Mouse (Mus musculus) lung, postnatal 0 days (tissue): ENCODE results near the gene Kcnj11. TPM values are rescaled to one million over a fixed set of nuclear protein-coding genes. Genes with fewer than 3 reads are reported as not detected.

ENCODE experiments used
- ATAC-seq: fragments of 200-750 bp; cut with Nextera tagmentation; 2 replicates; pipeline ENCODE4 v1.8.0; 2017; ENCODE audit warnings: moderate library complexity
- DNase-seq: peaks from one replicate; pipeline ENCODE4 v3.0.0-alpha.2; 2016; ENCODE audit warnings: low spot score
- H3K27ac ChIP-seq: fragments of 300-500 bp; sonication (generic); 2 replicates; pipeline ENCODE4 v1.5.1; 2014; ENCODE audit warnings: antibody characterized with exemption, mild to moderate bottlenecking, low read length, mixed read lengths
- H3K27me3 ChIP-seq: fragments of 300-500 bp; sonication (generic); replicated peaks from 2 replicates; pipeline ENCODE4 v1.6.1; 2014; ENCODE audit warnings: low read length, mixed read lengths; ENCODE audit not compliant: insufficient read depth
- H3K36me3 ChIP-seq: fragments of 300-500 bp; sonication (generic); 2 replicates; pipeline ENCODE4 v1.6.1; 2014; ENCODE audit warnings: low read length, mixed read lengths; ENCODE audit not compliant: insufficient read depth
- H3K4me1 ChIP-seq: fragments of 300-500 bp; sonication (generic); 2 replicates; pipeline ENCODE4 v1.6.1; 2014; ENCODE audit warnings: antibody characterized with exemption, low read depth, low read length, mixed read lengths; ENCODE audit not compliant: insufficient read depth
- H3K4me2 ChIP-seq: fragments of 300-500 bp; sonication (generic); replicated peaks from 2 replicates; pipeline ENCODE4 v1.6.1; 2014; ENCODE audit warnings: low read depth, mild to moderate bottlenecking, low read length, moderate library complexity, mixed read lengths
- H3K4me3 ChIP-seq: fragments of 300-500 bp; sonication (generic); 2 replicates; pipeline ENCODE4 v1.5.1; 2014; ENCODE audit warnings: low read depth, low read length
- H3K9ac ChIP-seq: fragments of 300-500 bp; sonication (generic); replicated peaks from 2 replicates; pipeline ENCODE4 v1.6.1; 2014; ENCODE audit warnings: low read depth, mild to moderate bottlenecking
- H3K9me3 ChIP-seq: fragments of 300-500 bp; sonication (generic); 2 replicates; pipeline ENCODE4 v1.6.1; 2016; ENCODE audit warnings: low read length, mixed read lengths
- CTCF ChIP-seq: IDR thresholded peaks from 2 replicates; pipeline ENCODE4 v1.5.1; 2016; ENCODE audit warnings: antibody characterized with exemption, mild to moderate bottlenecking
- EP300 ChIP-seq: IDR thresholded peaks from 2 replicates; pipeline ENCODE4 v1.6.1; 2016; ENCODE audit warnings: antibody characterized with exemption, mild to moderate bottlenecking, control low read depth
- WGBS: fragments of 180-500 bp; shearing (Covaris S2); extraction: QIAGEN DNeasy Blood & Tissue Kit; methylation state at CpG from one replicate; pipeline ENCODE4 v1.1.7; 2014; 5-methylcytosine and 5-hydroxymethylcytosine counted together
- polyA plus RNA-seq: library from polyadenylated mRNA; unstranded; fragments of >200 nt; fragmentation: Nextera tagmentation; extraction: Ambion mirVana; gene quantifications from 2 replicates; pipeline ENCODE4 v1.2.1, GENCODE M21; 2015

Gene Kcnj11
- polyA plus RNA-seq, 1 experiment from 2014 or later, result 0.44 TPM

DNA sequence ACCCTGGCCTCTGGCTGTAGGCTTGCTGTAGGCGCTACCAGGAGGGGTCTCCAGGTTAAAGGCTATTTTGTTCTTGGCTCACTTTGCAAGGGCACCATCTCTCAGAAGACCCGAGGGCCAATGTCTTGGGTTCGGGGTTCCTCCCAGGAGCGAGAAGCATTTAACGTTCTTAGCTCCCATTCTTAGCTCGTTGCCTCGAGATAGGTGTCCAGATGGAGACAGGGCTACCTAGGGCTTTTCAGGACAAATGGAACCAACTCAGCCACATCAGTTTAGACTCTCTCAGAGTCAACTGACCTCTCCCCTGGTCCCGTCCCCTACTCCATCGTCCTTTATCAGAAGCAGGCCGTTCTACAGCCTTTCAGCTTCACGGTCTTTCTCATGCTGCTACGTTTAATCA lies 31.7 kb upstream of the Kcnj11 start:
- H3K27me3 ChIP-seq, result no peaks in the 10 kb centered on the region
- no peaks in the 10 kb centered on the region for H3K4me1 ChIP-seq
- DNase-seq (no peak), ATAC-seq (no peak)
- no peaks in the 10 kb centered on the region for H3K9me3 ChIP-seq
- H3K36me3 ChIP-seq, result no peaks in the 10 kb centered on the region
- TF ChIP-seq CTCF, result no peak
- TF ChIP-seq EP300, result no peak
- H3K27ac ChIP-seq, result no peak overlapping the region
- no peak overlapping the region for H3K4me3 ChIP-seq
- WGBS, result 82% methylated on average over 12 of the region's 12 CpGs
- no peak overlapping the region for H3K9ac ChIP-seq
- no peak overlapping the region for H3K4me2 ChIP-seq

DNA sequence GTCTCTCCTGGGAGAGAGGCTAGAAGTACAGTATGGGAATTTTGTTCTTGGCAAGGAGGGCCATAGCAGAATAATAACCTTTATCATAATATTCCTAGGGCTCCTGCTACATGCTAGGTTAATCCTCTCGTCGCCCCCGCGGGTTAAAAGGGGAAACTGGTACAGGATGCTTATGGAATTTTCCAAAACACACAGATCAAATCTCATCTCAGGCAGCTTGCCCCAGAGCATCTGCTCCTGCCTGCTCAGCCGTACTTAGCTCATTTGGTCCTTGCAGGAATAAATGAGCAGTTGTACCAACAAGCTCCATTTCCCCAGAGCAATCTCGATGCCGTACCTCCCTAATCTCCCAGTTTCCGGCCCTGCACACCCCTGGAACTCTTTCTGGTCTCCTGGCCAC lies 31.2 kb upstream of the Kcnj11 start:
- H3K27me3 ChIP-seq, result no peaks in the 10 kb centered on the region
- H3K36me3 ChIP-seq, result no peaks in the 10 kb centered on the region
- ATAC-seq, result no peak
- H3K4me2 ChIP-seq, result no peak overlapping the region
- whole genome bisulfite sequencing, result 63% methylated on average over 8 of the region's 8 CpGs
- H3K4me1 ChIP-seq, result no peaks in the 10 kb centered on the region
- no peak for TF ChIP-seq EP300
- H3K9ac ChIP-seq, result no peak overlapping the region
- no peak overlapping the region for H3K27ac ChIP-seq
- no peak overlapping the region for H3K4me3 ChIP-seq
- no peak for DNase-seq
- H3K9me3 ChIP-seq, result no peaks in the 10 kb centered on the region

DNA sequence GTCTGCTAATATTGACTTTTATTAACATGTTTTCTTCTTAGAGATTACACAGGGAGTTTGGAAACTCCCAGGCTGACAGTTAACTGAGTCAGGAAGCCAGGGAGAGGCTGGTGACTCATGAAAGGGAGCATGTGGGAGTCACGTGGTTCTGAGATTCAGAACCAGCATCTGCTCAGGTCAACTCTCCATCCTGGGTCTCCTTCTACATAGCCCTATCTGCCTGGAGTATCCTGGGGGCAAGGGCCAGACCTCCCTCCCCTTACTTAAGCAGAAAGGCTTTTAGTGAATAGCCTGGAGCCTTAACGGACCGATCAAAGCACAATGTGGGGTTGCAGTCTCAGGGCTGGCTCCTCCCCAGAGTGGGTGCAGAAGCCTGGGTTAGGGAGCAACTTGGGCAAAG lies 30.7 kb upstream of the Kcnj11 start:
- WGBS, result 34% methylated on average over 3 of the region's 3 CpGs
- H3K4me2 ChIP-seq, result no peak overlapping the region

DNA sequence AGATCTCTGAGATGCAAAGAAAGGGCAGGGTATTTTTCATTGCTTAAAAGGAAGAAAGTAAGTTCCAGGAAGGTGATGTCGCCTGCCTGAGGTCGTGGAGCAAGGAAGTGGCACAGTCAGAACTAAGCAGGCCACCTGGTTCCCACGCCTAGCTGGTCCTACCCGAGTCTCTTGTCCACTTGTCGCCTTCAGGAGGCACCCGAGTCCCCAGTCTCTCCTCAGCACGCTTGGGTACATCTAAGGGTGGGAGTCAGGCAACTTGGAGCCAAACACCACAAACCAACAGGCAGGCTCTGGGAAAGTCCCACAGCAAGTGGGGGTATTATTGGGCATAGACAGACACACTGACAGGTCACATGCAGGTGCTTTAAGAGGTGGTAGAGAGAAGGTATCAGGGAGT lies 30.2 kb upstream of the Kcnj11 start:
- Histone ChIP-seq H3K4me1 (no peaks in the 10 kb centered on the region), H3K4me3 (no peak overlapping the region), H3K4me2 (no peak overlapping the region), H3K9me3 (no peaks in the 10 kb centered on the region), H3K36me3 (no peaks in the 10 kb centered on the region), H3K27me3 (no peaks in the 10 kb centered on the region), H3K27ac (no peak overlapping the region), H3K9ac (no peak overlapping the region)
- TF ChIP-seq CTCF, result no peak; the same call in 1 of the 2 replicates
- no peak for TF ChIP-seq EP300
- ATAC-seq (no peak), DNase-seq (no peak)
- 41% methylated on average over 7 of the region's 7 CpGs for WGBS

More for the DNA sequence above, 30.7 kb upstream of the Kcnj11 start:
- Histone ChIP-seq H3K27ac (no peak overlapping the region), H3K36me3 (no peaks in the 10 kb centered on the region), H3K9ac (no peak overlapping the region), H3K4me1 (no peaks in the 10 kb centered on the region), H3K27me3 (no peaks in the 10 kb centered on the region), H3K9me3 (no peaks in the 10 kb centered on the region), H3K4me3 (no peak overlapping the region)
- ATAC-seq (peak; percentile 26; the same call in 1 of the 2 replicates), DNase-seq (peak; percentile 58)
- no peak for TF ChIP-seq CTCF
- TF ChIP-seq EP300, result no peak

DNA sequence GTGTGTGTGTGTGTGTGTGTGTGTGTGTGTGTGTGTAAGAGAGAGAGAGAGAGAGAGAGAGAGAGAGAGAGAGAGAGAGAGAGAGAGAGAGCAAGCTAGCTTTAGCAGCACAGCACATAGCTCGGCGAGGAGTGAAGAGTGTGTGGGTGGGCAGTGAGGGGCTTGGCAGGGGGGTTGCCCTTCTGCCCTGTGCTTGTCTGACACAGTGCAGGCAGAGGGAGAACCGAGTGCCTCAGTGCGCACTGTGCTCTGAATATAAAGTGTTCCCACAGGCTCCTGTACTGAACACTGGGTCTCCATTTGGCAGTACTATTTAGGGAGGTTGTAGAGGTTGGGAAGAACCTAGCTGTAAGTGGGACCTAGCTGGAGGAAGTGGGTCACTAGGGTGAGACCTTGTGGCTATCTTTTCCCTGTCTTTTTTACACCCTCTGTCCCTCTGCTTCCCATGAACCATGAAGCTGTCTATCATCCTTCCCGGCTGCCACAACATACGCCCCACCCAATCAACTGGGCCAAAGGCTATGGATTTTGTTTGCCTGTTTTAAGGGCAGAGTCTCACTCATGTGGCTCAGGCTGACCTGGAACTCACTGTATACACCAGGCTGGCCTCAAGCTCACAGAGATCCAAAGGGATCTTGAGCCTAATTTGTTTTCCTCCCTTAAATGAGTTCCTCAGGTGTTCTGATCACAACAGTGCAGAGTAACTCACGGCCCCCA lies 29.1 kb upstream of the Kcnj11 start:
- H3K9ac ChIP-seq, result no peak overlapping the region
- no peak overlapping the region for H3K4me3 ChIP-seq
- WGBS, result 45% methylated on average over 7 of the region's 7 CpGs
- no peaks in the 10 kb centered on the region for H3K9me3 ChIP-seq
- TF ChIP-seq CTCF (no peak), EP300 (no peak)
- no peaks in the 10 kb centered on the region for H3K4me1 ChIP-seq
- no peaks in the 10 kb centered on the region for H3K36me3 ChIP-seq
- H3K27ac ChIP-seq, result no peak overlapping the region
- no peak for DNase-seq
- no peak for ATAC-seq
- no peak overlapping the region for H3K4me2 ChIP-seq
- no peaks in the 10 kb centered on the region for H3K27me3 ChIP-seq

DNA sequence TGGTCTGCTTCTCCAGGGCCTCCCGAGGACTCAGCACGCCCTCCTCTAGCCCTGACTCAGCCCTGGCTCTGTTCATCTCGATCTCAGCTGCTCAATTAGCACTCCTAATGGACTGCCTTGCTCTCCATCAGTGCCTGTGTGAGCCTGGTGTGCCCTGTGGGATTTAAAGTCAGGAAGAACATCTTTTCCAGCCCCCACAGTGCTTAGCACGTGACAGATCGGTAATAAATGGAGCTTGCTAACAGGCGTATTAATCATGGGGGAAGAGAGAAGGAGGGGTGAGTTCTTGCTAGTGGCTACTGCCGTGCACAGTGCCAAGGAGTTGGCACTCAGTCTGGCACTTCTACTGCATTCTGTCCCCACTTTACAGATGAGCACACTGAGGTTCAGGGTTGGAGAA lies 27.6 kb upstream of the Kcnj11 start:
- 34% methylated on average over 7 of the region's 7 CpGs for WGBS

DNA sequence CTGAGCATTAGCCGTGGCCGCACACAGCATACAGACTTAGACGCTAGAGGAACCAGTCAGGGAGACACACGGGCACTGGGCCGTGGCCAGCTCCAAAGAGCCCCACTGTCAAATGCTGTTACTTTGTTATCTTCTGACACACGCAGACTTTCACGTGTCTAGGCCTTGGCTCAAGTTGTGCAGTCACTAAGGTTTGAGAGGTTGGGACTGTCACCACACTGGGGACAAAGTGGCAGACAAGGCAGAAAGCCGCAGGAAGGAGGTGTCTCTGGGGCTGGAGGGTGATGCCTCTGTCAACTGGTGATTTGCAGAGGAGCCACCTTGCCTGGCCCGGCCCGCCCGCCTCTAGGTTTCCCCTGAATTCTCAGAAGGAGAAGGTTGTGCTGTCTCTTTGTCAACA lies 24.8 kb upstream of the Kcnj11 start:
- no peak overlapping the region for H3K4me2 ChIP-seq
- no peak overlapping the region for H3K9ac ChIP-seq
- DNase-seq, result no peak
- TF ChIP-seq CTCF, result no peak
- TF ChIP-seq EP300, result no peak
- no peaks in the 10 kb centered on the region for H3K27me3 ChIP-seq
- WGBS, result 68% methylated on average over 11 of the region's 11 CpGs
- ATAC-seq, result no peak
- no peaks in the 10 kb centered on the region for H3K4me1 ChIP-seq
- H3K9me3 ChIP-seq, result no peaks in the 10 kb centered on the region
- no peak overlapping the region for H3K4me3 ChIP-seq
- H3K36me3 ChIP-seq, result no peaks in the 10 kb centered on the region
- no peak overlapping the region for H3K27ac ChIP-seq

More for the DNA sequence above, 27.6 kb upstream of the Kcnj11 start:
- ATAC-seq (no peak), DNase-seq (no peak)
- H3K27me3 ChIP-seq, result no peaks in the 10 kb centered on the region
- H3K4me2 ChIP-seq, result no peak overlapping the region
- H3K4me3 ChIP-seq, result no peak overlapping the region
- no peak overlapping the region for H3K9ac ChIP-seq
- H3K9me3 ChIP-seq, result no peaks in the 10 kb centered on the region
- no peaks in the 10 kb centered on the region for H3K4me1 ChIP-seq
- H3K36me3 ChIP-seq, result no peaks in the 10 kb centered on the region
- no peak overlapping the region for H3K27ac ChIP-seq
- TF ChIP-seq EP300 (no peak), CTCF (no peak)
